Mouse (Mus musculus): ENCODE results near the gene St6gal2.

Gene St6gal2

GRCm38 (mm10) chr17:55445250-55446184, at the start of gene St6gal2:
Gene St6gal2 (plus strand): TSS chr17:55445382.
- DNase-seq, result peak; percentile 4

- no peak for DNase-seq
Observed at GRCm38 (mm10) chr17:55406043-55406442, 39.1 kb upstream of the St6gal2 start.

GRCm38 (mm10) chr17:55416519-55416918, 28.7 kb upstream of the St6gal2 start:
- no peak for DNase-seq

- no peak for DNase-seq
Observed at GRCm38 (mm10) chr17:55446185-55446527, 974 bp downstream of the St6gal2 start.

- no peak for DNase-seq
Observed at GRCm38 (mm10) chr17:55446698-55447097, 1.5 kb downstream of the St6gal2 start.

GRCm38 (mm10) chr17:55450943-55451342, 5.8 kb downstream of the St6gal2 start:
- no peak for DNase-seq

- DNase-seq, result no peak
Observed at GRCm38 (mm10) chr17:55454487-55454886, 9.3 kb downstream of the St6gal2 start.

- no peak for DNase-seq
Observed at GRCm38 (mm10) chr17:55460187-55460586, 15.0 kb downstream of the St6gal2 start.

GRCm38 (mm10) chr17:55467579-55467978, 22.4 kb downstream of the St6gal2 start:
- DNase-seq, result no peak

- DNase-seq, result no peak
Observed at GRCm38 (mm10) chr17:55468963-55469362, 23.8 kb downstream of the St6gal2 start.

- DNase-seq, result no peak
Observed at GRCm38 (mm10) chr17:55475974-55476373, 30.8 kb downstream of the St6gal2 start.

- no peak for DNase-seq
Observed at GRCm38 (mm10) chr17:55477361-55477760, 32.2 kb downstream of the St6gal2 start.

- no peak for DNase-seq
Observed at GRCm38 (mm10) chr17:55479367-55479766, 34.2 kb downstream of the St6gal2 start.

GRCm38 (mm10) chr17:55484108-55484870, 39.1 kb downstream of the St6gal2 start:
- no peak for DNase-seq

- no peak for DNase-seq
Observed at GRCm38 (mm10) chr17:55531872-55532271, 86.7 kb downstream of the St6gal2 start.

- DNase-seq, result no peak
Observed at GRCm38 (mm10) chr17:55548476-55548875, 103.3 kb downstream of the St6gal2 start.

- no peak for DNase-seq
Observed at GRCm38 (mm10) chr17:55561774-55562173, 116.6 kb downstream of the St6gal2 start.
